Mouse (Mus musculus): ENCODE measurements around the gene Utp20. TPM values are rescaled to one million over a fixed set of nuclear protein-coding genes. Genes with fewer than 3 reads are reported as not detected.

The Utp20 gene
- 7.4 TPM for polyA plus RNA-seq (2014; fragmentation: Illumina TruSeq; extraction: RNeasy Lipid Tissue Mini Kit (QIAGEN cat#74804); ENCODE audit: low read depth, low replicate concordance)

GRCm38 (mm10) chr10:88826188-88826946 is at the start of gene Utp20:
Utp20 (minus strand) TSS chr10:88826804.

GRCm38 (mm10) chr10:88730571-88731495 is 95.8 kb downstream of the Utp20 start, which contains the start of gene Arl1:
Arl1 (plus strand) TSS chr10:88730858.

Other genes with a start within 250 kb of the Utp20 start
- not detected for gene Mybpc1, start 221.7 kb downstream of the Utp20 start, polyA plus RNA-seq (2014; fragmentation: Illumina TruSeq; extraction: RNeasy Lipid Tissue Mini Kit (QIAGEN cat#74804); ENCODE audit: low read depth, low replicate concordance)
- gene Spic, start 141.8 kb downstream of the Utp20 start, polyA plus RNA-seq (2014; fragmentation: Illumina TruSeq; extraction: RNeasy Lipid Tissue Mini Kit (QIAGEN cat#74804); ENCODE audit: low read depth, low replicate concordance), result 3.6 TPM
- 257 TPM for gene Arl1, start 95.9 kb downstream of the Utp20 start, polyA plus RNA-seq (2014; fragmentation: Illumina TruSeq; extraction: RNeasy Lipid Tissue Mini Kit (QIAGEN cat#74804); ENCODE audit: low read depth, low replicate concordance)
- gene Slc5a8, start 59.2 kb upstream of the Utp20 start, polyA plus RNA-seq (2014; fragmentation: Illumina TruSeq; extraction: RNeasy Lipid Tissue Mini Kit (QIAGEN cat#74804); ENCODE audit: low read depth, low replicate concordance), result not detected